32 mouse cellular contexts compared by ENCODE assay signal in genomic region chr7:28677624-28678023, GRCm38 (mm10). TPM values are rescaled to one million over a fixed set of nuclear protein-coding genes. Genes with fewer than 3 reads are reported as not detected.
DNase-seq lines count a peak whose midpoint lies in the region; ATAC-seq and TF ChIP-seq lines count a peak whose summit lies in the region.
"Had no signal": no experiment of that assay in that cellular context is flagged by ENCODE, and none has a peak within 500 bp of the region (broad histone marks: within the 10 kb centered on the region; RNA-seq: fewer than 3 reads in every experiment).

No protein-coding gene starts in this region.

- TF ChIP-seq EP300 in ES-Bruce4 (IDR thresholded peaks at IDR 0.05; ENCODE audit: insufficient read depth, low read depth, low read length): peak; percentile 86

- peaks cover 13% of the 10 kb centered on the region for H3K4me1 ChIP-seq in thymus, adult 2 months (replicated peaks; ENCODE audit: control insufficient read depth, insufficient read depth, low read length)
- H3K4me1 ChIP-seq in ES-Bruce4 (ENCODE audit: control insufficient read depth, insufficient read depth, low read length): peaks cover 4% of the 10 kb centered on the region
- no peaks in the 10 kb centered on the region for H3K4me1 ChIP-seq in intestine, embryonic 16.5 days (ENCODE audit: control insufficient read depth, insufficient read depth, low read length)
- H3K4me1 ChIP-seq: embryonic facial prominence, embryonic 13.5 days; embryonic facial prominence, embryonic 15.5 days; forebrain, embryonic 10.5 days; forebrain, embryonic 12.5 days had no signal

- H3K36me3 ChIP-seq in thymus, adult 2 months (ENCODE audit: control insufficient read depth, insufficient read depth, low read length): no peaks in the 10 kb centered on the region
- no peaks in the 10 kb centered on the region for H3K36me3 ChIP-seq in ES-Bruce4 (ENCODE audit: control insufficient read depth, insufficient read depth, low read length, poor library complexity, severe bottlenecking)
- H3K36me3 ChIP-seq in intestine, embryonic 16.5 days (ENCODE audit: control insufficient read depth, insufficient read depth, low read length): no peaks in the 10 kb centered on the region
- H3K36me3 ChIP-seq: embryonic facial prominence, embryonic 13.5 days; embryonic facial prominence, embryonic 15.5 days; forebrain, embryonic 10.5 days; forebrain, embryonic 12.5 days; G1E had no signal

- no peak for ATAC-seq in intestine, embryonic 16.5 days
- ATAC-seq: forebrain, embryonic 14.5 days; forebrain, embryonic 16.5 days; Patski had no signal

- H3K4me2 ChIP-seq in intestine, embryonic 16.5 days (ENCODE audit: low read depth, low read length): no peak overlapping the region
- H3K4me2 ChIP-seq: embryonic facial prominence, embryonic 13.5 days; embryonic facial prominence, embryonic 15.5 days; forebrain, embryonic 12.5 days had no signal

- peak overlapping the region; percentile 45; the same call in 1 of the 2 replicates for H3K9ac ChIP-seq in ES-Bruce4 (ENCODE audit: low read depth, poor library complexity, severe bottlenecking)
- H3K9ac ChIP-seq in intestine, embryonic 16.5 days (ENCODE audit: low read depth, low read length): no peak overlapping the region
- H3K9ac ChIP-seq: embryonic facial prominence, embryonic 13.5 days; embryonic facial prominence, embryonic 15.5 days; forebrain, embryonic 12.5 days had no signal

- WGBS in thymus, adult 2 months: 98% methylated on average over 8 of the region's 8 CpGs
- 90% methylated on average over 8 of the region's 8 CpGs for WGBS in intestine, embryonic 16.5 days

- H3K9me3 ChIP-seq in ES-Bruce4 (replicated peaks; ENCODE audit: control insufficient read depth, insufficient read depth, low read length, poor library complexity, severe bottlenecking): peaks cover under 1% of the 10 kb centered on the region; the same call in 1 of the 2 replicates
- H3K9me3 ChIP-seq in intestine, embryonic 16.5 days (ENCODE audit: control insufficient read depth, low read length): no peaks in the 10 kb centered on the region
- H3K9me3 ChIP-seq: embryonic facial prominence, embryonic 13.5 days; embryonic facial prominence, embryonic 15.5 days; forebrain, embryonic 10.5 days; forebrain, embryonic 12.5 days; G1E had no signal

- H3K27ac ChIP-seq in thymus, adult 2 months (ENCODE audit: control insufficient read depth, insufficient read depth, low read length): peak overlapping the region; percentile 72; the same call in 1 of the 2 replicates
- peak overlapping the region; percentile 80 for H3K27ac ChIP-seq in ES-Bruce4 (ENCODE audit: insufficient read depth, low read length)
- no peak overlapping the region for H3K27ac ChIP-seq in intestine, embryonic 16.5 days (ENCODE audit: low read length)
- H3K27ac ChIP-seq: embryonic facial prominence, embryonic 13.5 days; embryonic facial prominence, embryonic 15.5 days; forebrain, embryonic 10.5 days; forebrain, embryonic 12.5 days had no signal

- H3K27me3 ChIP-seq in thymus, adult 2 months (ENCODE audit: control insufficient read depth, insufficient read depth, low read length): no peaks in the 10 kb centered on the region
- no peaks in the 10 kb centered on the region for H3K27me3 ChIP-seq in ES-Bruce4 (ENCODE audit: control insufficient read depth, insufficient read depth, low read length, poor library complexity, severe bottlenecking)
- no peaks in the 10 kb centered on the region for H3K27me3 ChIP-seq in intestine, embryonic 16.5 days (replicated peaks; ENCODE audit: control insufficient read depth, insufficient read depth, low read length)
- H3K27me3 ChIP-seq: embryonic facial prominence, embryonic 13.5 days; embryonic facial prominence, embryonic 15.5 days; forebrain, embryonic 12.5 days; Patski had no signal

- TF ChIP-seq CTCF in thymus, adult 2 months (IDR thresholded peaks at IDR 0.05; ENCODE audit: borderline replicate concordance, control insufficient read depth, extremely low read depth, insufficient read depth, low read length, poor library complexity): no peak
- TF ChIP-seq CTCF in ES-Bruce4 (IDR thresholded peaks at IDR 0.05; ENCODE audit: low read depth, low read length): no peak

- no peak overlapping the region for H3K4me3 ChIP-seq in thymus, adult 2 months (ENCODE audit: control insufficient read depth, insufficient read depth, low read length)
- H3K4me3 ChIP-seq in ES-Bruce4 (ENCODE audit: low read depth, low read length): no peak overlapping the region; the same call in 1 of the 2 replicates
- H3K4me3 ChIP-seq in intestine, embryonic 16.5 days (ENCODE audit: low read length): no peak overlapping the region
- H3K4me3 ChIP-seq: embryonic facial prominence, embryonic 13.5 days; embryonic facial prominence, embryonic 15.5 days; erythroblast, embryonic 14.5 days; forebrain, embryonic 10.5 days; forebrain, embryonic 12.5 days had no signal

- no peak for DNase-seq in thymus, adult 2 months
- no peak for DNase-seq in thymus, adult 18-20 months
- DNase-seq in R1 (ENCODE audit: low read depth, low spot score): peak; percentile 80
- DNase-seq in brain, adult 2 months (ENCODE audit: low read depth, low spot score): peak; percentile 6
- DNase-seq in heart, postnatal 36 days: no peak
- DNase-seq in left cerebral cortex, postnatal 25 days (ENCODE audit: low spot score in 2 of 2): no peak
- DNase-seq: adrenal gland, adult 8-10 months; adrenal gland, postnatal 14 days; adrenal gland, postnatal 36 days; cerebellum, adult 11 months; cerebellum, adult 18-20 months; cerebellum, adult 8-10 months; cerebellum, adult 9-11 months; cerebellum, postnatal 14 days; cerebellum, postnatal 36 days; embryo, embryonic 11 days had no signal

- intact Hi-C loops in heart, postnatal 36 days (cut with DNase I): loop anchor here (5.0 kb wide), 1 partner anchor 50 kb away; no protein-coding TSS in a partner anchor
- intact Hi-C loops in left cerebral cortex, postnatal 25 days (cut with DNase I): no loop called here

- no peak for TF ChIP-seq POLR2A in thymus, adult 2 months (IDR thresholded peaks at IDR 0.05; ENCODE audit: control insufficient read depth, extremely low read depth, insufficient read depth, low read length, poor library complexity)
- TF ChIP-seq POLR2A in ES-Bruce4 (IDR thresholded peaks at IDR 0.05; ENCODE audit: insufficient read depth, low read length): no peak

RNA-seq across cellular contexts. Expression of gene Fbxo27, which starts 15.0 kb away (rescaled TPM):
- 19.1 and 26.5 TPM in 2 replicates for polyA plus RNA-seq in thymus, adult 2 months (2012; rRNA removed)
- 5.2 and 9.6 TPM in 2 replicates for polyA plus RNA-seq in ES-Bruce4 (2011; ENCODE audit: insufficient read depth, insufficient read length, low read depth, missing spikeins)
- 2.1 and 3.0 TPM in 2 replicates for polyA plus RNA-seq in intestine, embryonic 16.5 days (2015; fragmentation: Nextera tagmentation; extraction: Ambion mirVana)
- under 1 TPM in 1 of 2 experiments, not detected in 1; 0.22 TPM for total RNA-seq in heart, postnatal 36 days (2021)
- total RNA-seq in left cerebral cortex, postnatal 25 days (2021): 10 to 100 TPM; 21.6 to 21.8 TPM
- total RNA-seq: common myeloid progenitor, adult 5-6 weeks; G1E had no signal
- polyA plus RNA-seq: erythroblast, embryonic 14.5 days; G1E; Patski had no signal

RNA-seq across cellular contexts. Expression of gene Fbxo17, which starts 39.0 kb away (rescaled TPM):
- 5.0 and 6.2 TPM in 2 replicates for polyA plus RNA-seq in thymus, adult 2 months (2012; rRNA removed)
- 6.7 and 7.0 TPM in 2 replicates for polyA plus RNA-seq in ES-Bruce4 (2011; ENCODE audit: insufficient read depth, insufficient read length, low read depth, missing spikeins)
- 5.1 and 6.1 TPM in 2 replicates for polyA plus RNA-seq in intestine, embryonic 16.5 days (2015; fragmentation: Nextera tagmentation; extraction: Ambion mirVana)
- under 1 TPM; 0.46 to 0.53 TPM for total RNA-seq in heart, postnatal 36 days (2021)
- 1 to 10 TPM in 1 of 2 experiments, under 1 TPM in 1; 0.76 to 1.3 TPM for total RNA-seq in left cerebral cortex, postnatal 25 days (2021)
- polyA plus RNA-seq: G1E had no signal

RNA-seq across cellular contexts. Expression of gene Acp7, which starts 46.5 kb away (rescaled TPM):
- 0.69 and 0.92 TPM in 2 replicates for polyA plus RNA-seq in thymus, adult 2 months (2012; rRNA removed)
- 1.4 and 1.8 TPM in 2 replicates for polyA plus RNA-seq in ES-Bruce4 (2011; ENCODE audit: insufficient read depth, insufficient read length, low read depth, missing spikeins)
- not detected in 2 replicates for polyA plus RNA-seq in intestine, embryonic 16.5 days (2015; fragmentation: Nextera tagmentation; extraction: Ambion mirVana)
- total RNA-seq in heart, postnatal 36 days (2021): not detected
- total RNA-seq in left cerebral cortex, postnatal 25 days (2021): 1 to 10 TPM; 1.1 to 1.6 TPM
- total RNA-seq: adrenal gland, adult 18-20 months; adrenal gland, adult 8-10 months; adrenal gland, postnatal 14 days; adrenal gland, postnatal 36 days; common myeloid progenitor, adult 5-6 weeks had no signal
- polyA plus RNA-seq: activated CD4-positive, CD25-positive, alpha-beta regulatory T cell, adult 4 months; C2C12; embryonic facial prominence, embryonic 11.5 days; embryonic facial prominence, embryonic 13.5 days; erythroblast, embryonic 14.5 days; forebrain, embryonic 10.5 days; forebrain, embryonic 12.5 days; forebrain, embryonic 14.5 days; forebrain, embryonic 16.5 days; G1E; Patski had no signal

Comparison
In these comparisons a context has a peak if more than half of its experiments do, and no peak if none do; other contexts are left out.
1. DNase-seq: peak in R1 (single experiment) and brain, adult 2 months (single experiment); none in thymus, adult 2 months (single experiment), thymus, adult 18-20 months (0 of 2), heart, postnatal 36 days (0 of 2) and left cerebral cortex, postnatal 25 days (0 of 2).